Mouse (Mus musculus) layer of hippocampus, postnatal 25 days (tissue): ENCODE measurements around the gene Cubn. TPM values are rescaled to one million over a fixed set of nuclear protein-coding genes. Genes with fewer than 3 reads are reported as not detected.

Experiments
- DNase-seq, 2 experiments: peaks; one replicate each; pipeline ENCODE4 v3.0.0; 2022; ENCODE audit warnings: mixed read lengths in 2 of 2, low spot score in 1 of 2; ENCODE audit errors: extremely low spot score in 1 of 2
- total RNA-seq, 2 experiments: library from RNA; stranded (reverse); gene quantifications; 2 replicates each; pipeline ENCODE4 v1.2.3; 2021

The Cubn gene
- total RNA-seq, 2 experiments from 2014 or later = 0.10 to 0.14 TPM

DNA sequence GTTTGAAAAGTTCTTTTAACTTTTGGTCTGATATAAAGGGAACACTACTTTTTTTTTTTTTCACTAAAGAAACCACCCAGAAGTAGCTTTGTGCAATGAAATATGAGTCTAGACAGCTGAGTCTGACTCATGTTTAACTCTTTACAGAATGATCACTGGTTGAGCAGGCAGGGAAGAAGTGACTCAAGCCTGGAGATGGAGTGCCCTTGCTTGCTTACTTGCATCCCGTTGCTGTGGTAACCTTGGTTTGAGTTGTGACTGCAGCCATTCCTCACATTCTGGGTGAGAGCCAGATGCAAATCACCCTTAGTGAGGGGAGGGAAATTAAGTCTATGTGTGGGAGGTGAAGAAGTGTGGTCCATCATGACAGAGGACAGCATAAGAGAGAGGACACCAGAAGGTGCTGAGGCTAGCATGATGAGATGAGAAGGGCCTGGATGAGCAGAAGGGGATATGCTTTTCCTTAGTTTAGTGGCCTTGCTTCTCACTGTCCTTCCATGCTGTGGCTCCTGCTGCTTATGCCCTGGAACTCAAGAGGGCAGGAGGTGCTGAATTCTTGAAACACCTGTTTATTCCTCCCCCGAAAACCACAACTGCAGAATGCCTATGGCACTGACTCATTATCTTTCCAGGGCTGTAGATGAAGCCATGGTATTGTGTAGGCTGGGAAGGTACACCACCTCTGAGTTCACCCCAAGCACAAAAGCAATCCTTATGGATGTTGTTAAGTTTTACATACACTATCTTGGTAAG, 81.7 kb downstream of the Cubn start:
- no peak for DNase-seq

DNA sequence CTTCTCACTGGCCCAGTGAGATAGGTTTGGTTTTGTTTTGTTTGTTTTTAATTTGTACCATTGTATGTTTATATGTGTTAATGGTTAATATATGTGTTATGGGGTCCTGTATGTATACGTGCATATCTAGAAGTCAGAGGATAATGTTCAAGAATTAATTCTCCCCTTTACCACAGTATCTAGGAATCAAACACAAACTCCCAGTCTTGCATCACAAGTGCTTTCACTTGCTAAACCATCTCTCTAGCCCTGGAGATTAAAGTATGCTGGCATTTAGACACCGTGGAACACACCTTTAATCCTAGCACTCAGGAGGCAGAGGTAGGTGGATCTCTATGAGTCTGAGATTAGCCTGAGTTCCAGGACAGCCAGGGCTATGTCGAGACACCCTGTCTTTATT, 83.3 kb downstream of the Cubn start:
- no peak for DNase-seq

DNA sequence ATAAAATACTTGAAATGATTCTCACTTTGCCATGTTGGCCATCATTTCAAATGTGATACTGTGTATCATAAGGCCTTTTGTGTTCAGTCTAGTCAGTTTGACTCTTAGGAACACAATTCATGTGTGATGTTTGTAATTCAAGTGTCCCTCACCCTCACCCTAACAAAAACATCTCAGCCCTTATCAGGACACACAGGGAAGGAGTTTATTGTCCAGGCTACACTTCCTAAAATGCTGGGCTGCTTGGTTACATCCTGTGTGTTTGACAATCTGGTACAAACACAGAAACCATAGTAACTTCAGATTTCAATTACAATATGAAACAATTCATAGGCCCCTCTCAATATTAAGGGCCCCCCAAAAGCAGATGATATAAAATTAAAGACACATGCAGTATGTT, 83.9 kb downstream of the Cubn start:
- no peak for DNase-seq

DNA sequence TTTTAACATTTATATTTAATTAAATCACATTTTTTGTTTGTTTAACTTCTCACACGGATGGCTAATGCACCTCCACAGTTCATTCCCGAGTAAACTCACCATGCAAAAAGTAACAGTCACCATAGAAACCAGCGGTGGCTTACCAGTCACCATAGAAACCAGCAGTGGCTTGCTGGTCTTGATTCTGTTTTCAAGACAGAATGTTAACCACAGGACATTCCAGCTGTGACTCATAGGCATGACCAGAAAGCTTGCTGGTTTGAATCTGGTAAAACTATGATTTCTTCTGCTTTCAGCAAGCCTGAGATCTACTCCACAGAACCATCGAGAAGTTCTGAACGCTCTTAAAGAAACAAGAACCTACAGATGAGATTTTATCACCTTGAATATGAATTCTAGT, 84.3 kb downstream of the Cubn start:
- DNase-seq = no peak

DNA sequence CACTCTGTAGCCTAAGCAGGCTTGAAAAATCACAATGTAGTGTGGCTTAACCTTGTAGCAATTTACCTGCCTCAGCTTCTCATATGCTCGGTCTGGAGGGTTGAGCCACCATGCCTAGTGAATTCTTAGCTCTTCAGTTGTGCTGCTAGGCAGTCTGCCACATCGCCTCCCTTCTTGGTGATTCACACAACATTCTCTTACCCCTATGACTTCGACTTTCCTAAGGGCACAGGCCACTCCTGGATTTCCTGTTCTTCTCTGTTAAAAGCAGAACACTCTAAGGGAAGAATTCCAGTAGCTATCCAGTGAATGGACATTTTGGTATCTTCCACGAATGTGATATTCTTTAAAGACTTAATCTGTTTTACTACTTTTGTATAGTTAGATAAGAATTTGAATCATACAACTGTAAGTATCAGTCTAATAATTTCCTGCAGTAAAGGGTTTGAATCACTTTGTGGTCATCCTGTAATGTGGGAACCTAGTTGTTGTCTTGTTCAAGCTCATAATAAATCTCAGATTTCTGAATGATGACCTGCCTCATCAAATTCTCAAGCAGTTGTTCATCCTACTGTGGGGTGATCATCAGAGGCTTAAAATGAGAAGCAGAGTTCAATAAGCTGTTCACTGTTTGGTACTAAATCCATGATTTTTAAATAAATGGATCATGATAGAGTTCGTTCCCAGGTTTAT, 86.5 kb downstream of the Cubn start:
- DNase-seq = no peak

DNA sequence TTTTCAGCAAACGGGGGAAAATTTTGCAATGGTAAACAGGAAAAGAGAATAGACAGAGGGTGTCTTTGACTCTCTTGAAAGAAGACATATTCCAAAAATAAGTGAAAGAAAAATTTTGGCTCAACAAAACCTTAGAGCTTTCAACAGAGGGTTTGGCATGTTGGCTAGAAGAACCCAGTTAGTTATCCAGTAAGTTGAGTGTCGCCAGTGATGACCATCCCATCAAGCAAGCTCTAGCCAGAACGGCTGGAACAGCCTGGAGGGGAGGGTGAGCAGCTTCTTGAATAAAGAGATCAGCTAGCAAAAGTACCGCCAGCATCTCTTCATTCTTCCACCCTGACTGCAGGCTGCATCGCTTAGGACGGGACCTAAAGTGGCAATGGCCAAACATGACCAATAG, 90.8 kb downstream of the Cubn start:
- no peak for DNase-seq

DNA sequence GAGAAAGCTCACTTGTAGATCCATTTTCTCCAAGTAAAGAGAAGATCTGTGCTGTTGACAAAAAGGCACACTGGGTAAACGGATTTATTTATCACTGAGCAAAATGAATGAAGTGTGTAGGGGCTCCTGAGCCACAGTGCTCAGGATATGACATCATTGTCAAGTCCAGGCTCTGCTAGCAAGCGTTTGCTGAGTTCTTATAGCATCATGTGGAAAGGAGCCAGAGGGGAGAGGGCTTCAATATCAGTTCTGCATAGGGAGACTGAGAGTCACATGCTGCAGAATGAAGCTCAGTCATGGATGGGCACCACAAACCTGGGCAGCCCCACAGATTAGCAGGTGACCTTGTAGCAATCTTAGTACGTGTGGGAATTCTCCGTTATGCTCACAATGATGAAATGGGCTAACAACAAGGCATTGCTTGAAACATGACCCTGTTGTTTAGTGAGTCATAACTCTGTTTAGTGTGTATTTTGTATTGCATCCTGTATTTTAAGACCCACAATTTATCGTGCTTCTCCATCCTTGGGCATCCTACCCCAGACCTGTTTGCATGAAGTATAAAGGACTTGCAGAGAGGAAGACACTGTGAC, 92.0 kb downstream of the Cubn start:
- no peak for DNase-seq

DNA sequence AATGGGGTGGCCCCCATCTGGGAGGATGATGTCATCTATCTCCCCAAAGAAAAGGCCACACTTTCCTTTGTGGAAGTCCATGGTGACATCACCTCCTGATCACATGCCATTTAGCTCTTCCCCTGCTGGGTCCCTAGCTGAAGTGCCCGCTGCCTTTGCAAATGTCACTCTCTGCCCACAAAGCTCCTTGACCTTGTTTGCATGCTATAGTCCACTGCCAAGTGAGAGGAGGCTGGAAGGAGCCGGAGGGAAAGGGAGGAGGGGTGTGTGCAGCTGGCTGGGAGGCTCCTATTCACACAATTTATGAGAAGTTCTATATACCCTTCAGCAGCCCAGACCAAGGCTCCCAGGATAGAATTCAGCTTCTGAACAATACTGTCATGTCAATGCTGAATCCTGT, 92.7 kb downstream of the Cubn start:
- DNase-seq = no peak

DNA sequence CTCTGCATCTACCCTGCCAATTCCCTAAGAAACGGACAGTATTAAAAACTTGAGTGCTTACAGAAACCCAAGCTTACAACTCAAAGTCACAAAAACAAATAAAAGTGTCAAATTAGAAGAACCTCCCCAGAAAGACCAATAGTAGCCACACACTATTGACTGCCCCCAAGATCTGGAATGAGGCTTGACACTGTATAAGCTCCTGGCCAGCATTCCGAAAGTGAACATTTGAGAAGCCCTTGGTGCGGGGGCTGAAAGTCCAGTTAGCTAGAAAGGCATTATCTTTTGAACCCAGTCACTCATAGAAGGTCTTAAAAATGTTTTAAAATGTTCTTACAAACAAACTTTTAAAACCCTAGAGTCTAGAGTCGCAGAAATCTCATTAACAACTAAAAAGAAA, 93.1 kb downstream of the Cubn start:
- no peak for DNase-seq

DNA sequence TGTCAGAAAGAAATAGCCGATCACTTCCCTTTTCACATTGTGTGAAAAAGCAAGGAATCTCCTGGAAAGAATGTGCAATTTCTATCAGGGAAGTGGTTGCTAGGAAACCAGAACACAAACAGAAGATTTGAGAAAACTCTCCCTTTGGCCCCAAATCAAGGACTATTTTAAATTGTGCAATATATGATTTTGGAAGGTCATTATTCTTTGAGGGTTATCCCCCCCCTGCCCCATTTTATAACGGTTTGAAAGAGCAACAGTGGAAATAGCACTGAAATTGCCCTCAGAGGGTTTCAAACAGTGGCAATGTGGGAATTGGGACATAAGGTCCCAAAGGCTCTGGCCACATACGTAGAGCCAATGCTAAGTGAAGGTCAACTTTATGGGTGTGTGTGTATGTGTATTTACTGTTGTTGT, 95.5 kb downstream of the Cubn start:
- DNase-seq = no peak

DNA sequence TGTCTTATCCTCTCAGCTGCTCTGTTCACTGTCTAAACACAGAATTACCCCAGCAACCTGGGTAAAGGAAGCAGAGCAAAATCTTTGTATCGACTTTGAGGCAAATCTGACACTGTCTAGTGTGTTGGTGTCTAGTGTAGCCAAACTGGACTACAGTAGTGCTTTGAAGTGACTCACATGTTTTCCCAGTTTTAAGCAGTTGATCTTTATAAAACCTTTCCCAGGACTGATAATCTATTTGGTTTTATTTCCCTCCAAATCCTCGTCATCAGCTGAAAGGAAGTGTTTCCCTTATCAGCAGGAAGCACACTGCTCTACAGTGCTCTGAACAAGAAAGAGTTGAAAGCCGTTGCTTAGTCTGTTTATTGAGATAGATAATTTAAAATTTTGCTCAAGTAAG, 100.6 kb downstream of the Cubn start:
- no peak for DNase-seq

DNA sequence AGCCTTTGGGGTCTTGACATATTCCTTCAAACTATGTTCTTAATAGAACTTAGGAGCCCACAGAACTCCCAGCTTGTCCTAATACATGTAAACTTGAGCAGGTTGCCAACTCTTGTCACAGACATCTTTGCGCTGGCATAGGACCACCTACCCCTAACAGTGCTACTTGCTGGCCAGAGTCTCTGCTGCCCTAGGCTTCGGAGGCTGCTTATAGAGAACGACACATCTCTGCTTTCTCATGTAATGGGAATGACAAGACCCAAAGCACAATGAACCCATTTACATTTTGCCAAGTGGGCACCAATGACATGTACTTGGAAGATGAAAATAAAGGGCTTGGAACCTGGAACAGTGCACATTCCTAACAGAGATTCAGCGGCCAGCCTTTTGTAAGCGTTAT, 105.0 kb downstream of the Cubn start:
- no peak for DNase-seq

DNA sequence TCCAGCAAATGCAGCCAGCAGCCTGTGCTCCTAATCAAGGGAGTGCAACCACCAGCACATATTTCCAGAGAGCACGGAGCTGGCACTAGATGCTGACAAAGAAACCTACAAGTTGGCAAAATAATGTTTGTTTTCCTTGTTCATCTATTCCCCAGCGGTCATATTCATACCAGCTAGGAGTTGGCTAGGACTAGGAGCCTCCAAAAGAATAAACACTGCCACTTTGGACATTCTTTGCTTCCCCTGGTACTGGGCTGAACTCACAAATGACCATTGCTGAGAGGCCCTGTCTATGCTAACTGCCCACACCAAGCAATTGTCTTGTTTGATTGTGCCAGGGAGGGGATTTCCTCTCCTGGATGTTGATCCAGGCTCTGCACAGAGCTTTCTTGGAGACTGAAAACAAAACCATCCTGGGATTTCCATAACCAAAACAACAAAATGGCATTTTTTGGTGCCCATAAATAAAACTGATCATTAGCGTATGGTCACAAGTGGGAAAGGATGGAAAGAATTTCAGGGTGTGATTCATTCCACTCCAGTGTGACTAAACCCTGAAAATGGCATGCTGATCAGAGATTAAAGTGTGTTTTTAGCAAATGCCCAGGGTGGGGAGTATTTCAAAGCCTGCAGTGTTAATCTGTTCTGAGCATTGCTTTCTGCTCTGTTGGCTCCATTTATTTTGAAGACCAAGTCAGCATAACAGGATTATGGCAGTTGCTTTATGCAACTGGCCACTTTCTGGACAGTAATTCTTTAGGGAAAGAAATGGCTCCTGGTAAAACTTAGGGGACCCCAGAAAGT, 105.9 kb downstream of the Cubn start:
- DNase-seq = no peak

DNA sequence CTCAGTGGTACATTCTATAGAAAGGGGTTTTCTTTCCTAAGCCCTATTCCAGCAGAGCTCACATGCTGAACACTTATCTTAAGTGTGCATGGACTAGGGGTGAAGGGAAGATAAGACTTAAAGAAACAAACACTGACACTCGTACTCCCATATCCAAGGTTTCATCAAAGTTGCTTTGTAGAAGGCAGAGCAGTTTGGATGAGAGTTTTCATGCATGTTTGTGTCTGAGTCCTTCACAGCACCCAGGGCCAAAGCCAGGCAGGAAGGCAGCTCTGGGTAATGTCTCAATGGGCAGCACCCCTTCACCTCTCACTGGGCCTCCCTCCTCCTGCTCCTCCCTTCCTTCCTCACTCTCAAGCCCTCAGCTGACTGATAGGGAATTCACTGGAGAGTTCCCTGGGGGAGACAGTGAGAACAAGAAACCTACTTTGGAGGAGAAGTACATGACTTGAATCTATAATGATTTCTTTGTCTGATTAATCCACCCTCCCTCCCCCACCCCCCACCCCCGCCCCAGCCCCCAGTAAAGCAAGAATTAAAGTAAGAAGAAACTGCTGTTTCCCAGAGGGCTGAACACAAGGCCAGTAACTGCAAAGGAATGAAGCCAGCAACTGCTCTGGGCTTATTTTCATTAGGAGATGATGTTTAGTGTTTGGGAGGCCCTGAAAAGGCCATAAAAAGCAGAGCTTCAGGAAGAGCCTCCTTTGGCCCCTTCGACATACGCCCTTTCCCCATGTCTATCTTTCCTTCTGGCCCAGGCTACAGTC, 106.7 kb downstream of the Cubn start:
- no peak for DNase-seq

DNA sequence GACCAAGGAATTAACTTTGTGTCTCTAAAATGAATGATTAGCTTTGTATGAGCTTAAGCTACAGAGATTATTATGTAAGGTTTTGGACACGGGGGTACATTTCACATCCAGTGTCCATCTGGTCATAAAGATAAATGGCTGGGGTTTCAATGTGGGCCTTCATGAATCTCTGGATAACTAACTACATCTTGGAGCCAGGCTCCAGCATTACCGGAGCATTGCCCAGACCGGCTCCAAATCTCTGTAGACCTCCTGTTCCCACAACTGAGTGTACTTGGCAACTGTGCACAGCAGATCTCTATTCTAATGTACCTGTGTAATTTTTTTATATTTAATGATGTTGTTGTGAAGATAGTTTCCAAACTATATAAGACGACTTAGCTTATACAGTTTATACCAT, 115.4 kb downstream of the Cubn start:
- DNase-seq = no peak

DNA sequence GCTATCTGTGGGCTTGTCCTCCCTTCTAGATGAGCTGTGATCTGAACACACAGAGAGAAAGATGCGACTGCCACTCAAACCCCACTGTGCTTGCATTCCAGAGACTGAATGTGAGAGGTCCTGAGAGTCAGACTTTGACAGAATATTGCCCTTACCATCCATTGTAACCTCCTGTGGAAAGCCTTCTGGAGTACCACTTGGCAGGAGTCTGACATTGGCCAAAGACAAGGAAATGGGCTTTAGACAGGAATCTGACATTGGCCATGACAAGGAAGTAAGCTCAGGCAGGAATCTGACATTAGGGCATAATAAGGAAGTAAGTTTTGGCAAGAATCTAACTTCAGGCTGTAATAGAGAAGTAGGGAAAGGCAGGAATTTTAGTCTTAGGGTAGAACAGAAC, 118.3 kb downstream of the Cubn start:
- DNase-seq = no peak

DNA sequence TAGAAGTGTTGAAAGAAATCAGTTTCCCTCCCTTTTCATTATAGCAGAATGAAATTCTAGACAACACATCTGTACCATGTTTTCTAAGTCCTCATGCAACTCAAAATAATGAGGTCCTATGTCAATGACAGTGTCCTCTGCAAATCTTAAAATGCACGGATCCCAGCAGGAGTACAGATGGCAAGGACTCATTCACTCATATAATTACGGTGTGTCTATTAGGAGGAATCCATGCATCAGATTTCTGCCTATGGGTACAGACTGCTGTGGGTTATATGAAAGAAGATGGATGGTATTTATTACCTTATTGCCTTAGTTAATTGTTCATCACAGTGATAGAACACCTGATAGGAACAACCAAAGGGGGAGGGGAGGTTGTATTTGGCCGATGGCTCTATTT, 118.8 kb downstream of the Cubn start:
- no peak for DNase-seq

DNA sequence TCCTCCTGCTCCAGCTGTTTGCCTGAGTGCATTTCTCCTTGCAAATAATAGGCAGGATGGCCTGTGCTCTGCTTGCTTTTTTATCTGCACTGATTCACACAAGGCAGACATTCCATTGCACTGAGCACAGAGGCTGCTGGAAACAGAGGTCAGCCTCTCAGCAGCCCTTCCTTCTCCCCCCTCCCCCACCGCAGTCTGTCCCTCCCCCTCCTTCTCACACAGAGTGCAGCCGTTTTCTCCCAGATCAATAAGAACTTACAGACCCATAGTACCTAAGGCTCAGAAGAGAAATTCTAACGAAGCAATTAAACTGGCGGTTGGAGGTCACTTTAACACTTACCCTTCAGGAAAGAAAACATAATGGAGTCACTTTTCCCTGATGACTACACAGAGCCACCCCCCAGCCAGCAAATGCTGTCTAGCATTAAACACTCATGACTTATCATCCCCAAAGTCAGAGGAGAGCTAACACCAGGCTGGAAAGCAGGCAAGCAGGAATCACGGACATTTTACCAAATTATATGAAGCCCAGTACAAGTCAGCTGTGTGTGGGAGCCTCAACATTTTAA, 119.3 kb downstream of the Cubn start:
- DNase-seq = no peak

DNA sequence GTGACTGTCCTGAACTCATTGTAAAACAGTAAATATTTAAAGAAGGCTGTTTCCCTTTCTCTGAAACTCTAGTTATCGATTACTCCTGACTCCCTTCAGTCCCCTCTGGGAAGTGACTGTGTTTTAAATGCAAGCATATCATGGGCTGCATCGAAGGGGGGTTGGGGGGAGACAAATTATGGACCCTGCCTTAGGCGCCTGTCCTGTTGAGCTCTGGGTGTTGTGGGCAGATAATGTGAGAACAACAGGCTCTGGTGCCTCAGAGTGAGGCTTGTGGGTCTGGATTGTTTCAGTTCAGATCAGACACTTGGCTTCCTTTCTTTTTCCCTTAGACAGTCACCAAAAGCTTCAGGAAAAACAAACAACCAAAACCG, 119.8 kb downstream of the Cubn start:
- DNase-seq = no peak
